Mouse (Mus musculus): ENCODE data around the gene Ccdc142. TPM values are rescaled to one million over a fixed set of nuclear protein-coding genes. Genes with fewer than 3 reads are reported as not detected.

Ccdc142 gene
- 2.4 and 2.8 TPM in 2 replicates for polyA plus RNA-seq (2015; fragmentation: Nextera tagmentation; extraction: Ambion mirVana)

DNA sequence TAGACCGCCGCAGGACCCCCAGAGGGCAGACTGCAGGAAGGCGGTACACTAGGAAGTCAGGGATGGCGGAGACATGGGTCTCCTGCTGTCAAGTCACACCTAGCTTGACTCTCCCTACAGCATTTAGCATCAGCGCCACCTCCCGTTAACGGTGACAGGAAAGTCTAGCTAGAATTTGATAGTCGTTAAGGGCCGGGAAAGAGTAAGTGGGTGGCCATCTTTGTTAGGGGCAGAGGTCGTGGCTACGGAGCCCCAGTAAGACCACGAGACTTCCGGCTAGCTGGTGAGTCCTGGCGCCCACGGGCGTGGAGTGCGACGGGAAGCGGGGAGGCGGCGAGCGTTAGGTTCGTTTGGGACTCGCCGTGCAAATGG is at the start of gene Ccdc142, which contains the start of gene Gm42688:
Gene Ccdc142 (plus strand): TSS at position 286 of the 372 bp plus-strand sequence.
Gene Gm42688 (plus strand): TSS at position 302 of the 372 bp plus-strand sequence.
- DNase-seq (ENCODE audit: low spot score) = peak; percentile 92

DNA sequence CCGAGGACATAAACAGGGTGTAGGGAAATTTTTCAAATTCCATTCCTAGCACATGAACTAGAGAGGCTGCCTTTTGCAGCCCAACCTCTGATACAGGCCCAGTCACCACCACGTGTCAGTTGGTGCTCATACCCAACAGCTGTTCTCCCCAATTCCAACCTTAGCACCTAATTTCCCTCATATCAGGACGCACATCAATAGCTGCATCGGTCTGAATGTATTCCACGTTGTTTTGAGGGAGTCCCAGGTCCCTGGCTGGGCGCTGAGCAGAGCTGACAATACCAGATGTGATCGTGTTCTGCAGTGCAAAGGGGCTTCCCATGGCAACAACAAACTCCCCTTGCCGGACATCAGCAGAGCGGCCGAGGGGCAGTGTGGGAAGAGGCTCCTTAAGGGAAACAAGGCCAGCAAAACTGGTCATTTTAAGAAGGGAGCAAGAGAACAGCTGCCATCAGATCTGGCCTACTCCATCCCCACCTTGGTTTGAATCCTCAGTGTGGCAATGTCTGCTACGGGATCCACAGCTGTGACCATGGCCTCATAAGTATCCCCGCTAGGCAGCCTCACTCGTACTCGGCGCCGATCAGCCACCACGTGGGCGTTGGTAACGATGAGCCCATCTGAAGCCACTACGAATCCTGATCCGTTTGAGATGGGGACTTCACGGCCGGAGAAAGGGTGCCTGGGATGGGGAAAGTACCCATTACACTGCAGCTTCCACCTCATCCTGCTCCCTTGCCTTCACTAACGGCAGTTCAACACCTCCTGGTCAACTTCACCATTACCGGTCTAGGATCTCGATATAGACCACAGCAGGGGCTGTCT is 48.1 kb upstream of the Ccdc142 start:
- peak; percentile 31 for DNase-seq (ENCODE audit: low spot score)

- DNase-seq (ENCODE audit: low spot score) = peak; percentile 99
Measured at GRCm38 (mm10) chr6:83054074-83054851, 47.1 kb upstream of the Ccdc142 start, which contains the start of gene Aup1. Gene Aup1 (plus strand): TSS chr6:83054521.

DNA sequence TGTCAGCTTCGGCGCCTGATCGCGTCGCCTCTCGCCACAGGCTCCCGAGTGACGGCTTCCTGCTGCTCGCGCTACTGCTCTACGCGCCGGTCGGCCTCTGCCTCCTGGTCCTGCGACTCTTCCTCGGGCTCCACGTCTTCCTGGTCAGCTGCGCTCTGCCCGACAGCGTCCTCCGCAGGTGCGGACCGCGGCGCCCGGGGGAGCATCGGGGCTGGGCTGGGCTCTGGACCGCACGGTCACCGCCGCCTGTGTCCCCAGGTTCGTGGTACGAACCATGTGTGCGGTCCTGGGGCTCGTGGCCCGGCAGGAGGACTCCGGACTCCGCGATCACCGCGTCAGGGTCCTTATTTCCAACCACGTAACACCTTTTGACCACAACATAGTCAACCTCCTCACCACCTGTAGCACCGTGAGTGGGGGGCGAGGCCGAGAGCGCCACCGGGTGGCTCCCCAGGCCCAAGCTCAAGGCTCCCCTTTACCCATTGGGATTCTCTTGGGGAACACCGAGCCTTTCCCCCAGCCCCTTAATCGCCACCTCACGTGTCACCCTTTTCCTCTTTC is 46.5 kb upstream of the Ccdc142 start, which contains the start of gene Htra2:
Gene Htra2 (minus strand): TSS at position 403 of the 561 bp plus-strand sequence.
- DNase-seq (ENCODE audit: low spot score) = peak; percentile 46

DNA sequence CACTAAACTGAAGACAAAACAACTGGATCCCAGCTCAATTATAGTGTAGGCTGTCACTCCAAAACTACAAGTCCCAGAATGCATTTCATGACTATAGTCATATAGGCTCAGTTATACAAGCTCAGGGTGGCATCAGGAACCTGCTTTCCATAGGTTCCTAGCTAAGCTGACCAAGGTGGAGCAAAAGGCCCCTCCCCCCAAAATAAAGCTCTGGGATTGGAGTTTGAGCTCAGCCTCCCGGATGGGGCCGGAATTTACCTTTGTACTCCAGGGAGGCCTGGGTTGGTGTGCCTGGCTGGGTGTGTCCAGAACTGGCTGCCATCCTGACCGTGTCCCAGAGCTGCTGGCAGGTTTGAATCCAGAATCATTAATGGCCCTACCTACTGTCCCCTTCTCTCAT is 43.6 kb upstream of the Ccdc142 start, which contains the start of gene Dqx1:
Gene Dqx1 (plus strand): TSS at position 55 of the 400 bp plus-strand sequence.
- no peak for DNase-seq (ENCODE audit: low spot score)

DNA sequence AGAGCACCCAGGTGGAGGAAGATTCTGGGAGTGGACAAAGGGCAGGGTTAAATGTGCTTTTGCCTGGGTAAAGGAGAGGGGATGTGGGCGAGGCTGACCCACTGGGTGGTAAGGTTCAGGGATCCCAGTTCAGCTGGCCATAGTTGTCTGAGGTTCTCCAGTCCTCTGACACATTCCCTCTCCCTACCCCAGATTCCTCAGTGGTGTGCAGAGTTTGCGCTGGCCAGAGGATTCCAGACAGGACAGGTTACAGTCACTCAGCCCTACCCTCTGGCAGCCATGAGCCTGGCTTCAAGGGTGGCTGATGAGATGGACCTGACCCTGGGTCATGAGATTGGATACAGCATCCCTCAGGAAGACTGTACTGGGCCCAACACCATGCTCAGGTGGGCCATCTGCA is 42.7 kb upstream of the Ccdc142 start:
- no peak for DNase-seq (ENCODE audit: low spot score)

- DNase-seq (ENCODE audit: low spot score) = peak; percentile 36
Measured at GRCm38 (mm10) chr6:83065995-83066394, 35.4 kb upstream of the Ccdc142 start.

DNA sequence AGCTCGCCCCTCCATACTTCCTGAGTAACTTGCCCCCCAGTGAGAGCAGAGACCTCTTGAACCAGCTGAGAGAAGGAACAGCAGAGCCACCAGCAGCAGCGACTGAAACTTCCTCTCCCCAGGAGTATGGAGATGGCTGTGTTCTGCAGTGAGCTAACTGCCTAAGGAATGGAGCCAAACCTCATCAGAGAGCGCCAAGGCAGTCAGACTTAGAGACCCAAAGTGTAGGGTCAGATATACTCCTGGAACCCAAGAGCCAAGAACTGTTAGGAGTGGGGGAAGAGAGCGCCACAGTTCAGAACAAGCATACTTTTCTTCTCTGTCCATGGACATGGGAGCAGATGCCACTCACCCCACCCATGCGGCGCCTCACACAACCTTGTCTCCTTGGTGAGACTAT is 35.0 kb upstream of the Ccdc142 start:
- no peak for DNase-seq (ENCODE audit: low spot score)

GRCm38 (mm10) chr6:83068221-83068620 is 33.2 kb upstream of the Ccdc142 start:
- no peak for DNase-seq (ENCODE audit: low spot score)

DNA sequence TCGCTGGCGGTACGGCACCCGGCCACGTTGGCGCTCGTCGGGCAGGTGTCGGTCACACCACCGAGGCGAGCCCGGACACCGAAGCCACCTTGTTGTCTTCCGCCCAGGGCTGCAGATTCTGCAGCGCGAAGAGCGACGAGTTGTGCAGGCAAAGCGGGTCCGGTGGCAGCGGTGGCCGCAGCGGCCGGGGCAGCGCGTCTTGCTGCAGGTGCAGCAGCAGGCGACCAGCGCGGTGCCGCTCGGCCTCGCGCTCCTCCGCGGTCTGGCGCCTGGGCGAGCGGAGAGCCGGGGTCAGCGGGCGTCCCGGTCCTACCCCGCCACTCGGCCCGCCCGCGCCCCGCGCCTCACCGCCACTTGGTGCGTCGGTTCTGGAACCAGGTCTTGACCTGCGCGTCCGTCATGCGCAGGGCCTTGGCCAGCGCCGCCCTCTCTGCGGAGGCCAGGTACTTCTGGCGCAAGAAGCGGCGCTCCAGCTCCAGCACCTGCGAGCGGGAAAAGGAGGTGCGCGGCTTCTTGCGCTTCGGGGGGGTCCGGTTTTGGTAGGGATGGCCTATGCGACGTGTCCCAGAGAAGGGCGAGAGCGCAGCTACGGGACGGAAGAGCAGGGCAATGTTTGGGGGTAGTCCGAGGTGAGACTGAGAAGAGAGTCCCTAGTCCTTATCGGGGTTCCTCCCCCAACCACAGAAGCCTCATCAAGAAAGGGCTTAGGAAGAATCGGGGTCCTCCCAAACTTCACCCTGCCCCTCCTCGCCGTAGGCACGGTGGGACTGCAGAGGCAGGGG is 32.5 kb upstream of the Ccdc142 start:
- DNase-seq (ENCODE audit: low spot score) = no peak

- DNase-seq (ENCODE audit: low spot score) = no peak
Measured at GRCm38 (mm10) chr6:83069488-83070246, 31.7 kb upstream of the Ccdc142 start.

DNA sequence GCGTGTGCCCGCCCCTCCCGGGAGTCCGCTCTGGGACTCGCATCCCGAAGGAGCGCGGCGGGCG is 31.3 kb upstream of the Ccdc142 start, which contains the start of gene Tlx2:
Gene Tlx2 (minus strand): TSS at position 47 of the 64 bp plus-strand sequence.
- DNase-seq (ENCODE audit: low spot score) = no peak

DNA sequence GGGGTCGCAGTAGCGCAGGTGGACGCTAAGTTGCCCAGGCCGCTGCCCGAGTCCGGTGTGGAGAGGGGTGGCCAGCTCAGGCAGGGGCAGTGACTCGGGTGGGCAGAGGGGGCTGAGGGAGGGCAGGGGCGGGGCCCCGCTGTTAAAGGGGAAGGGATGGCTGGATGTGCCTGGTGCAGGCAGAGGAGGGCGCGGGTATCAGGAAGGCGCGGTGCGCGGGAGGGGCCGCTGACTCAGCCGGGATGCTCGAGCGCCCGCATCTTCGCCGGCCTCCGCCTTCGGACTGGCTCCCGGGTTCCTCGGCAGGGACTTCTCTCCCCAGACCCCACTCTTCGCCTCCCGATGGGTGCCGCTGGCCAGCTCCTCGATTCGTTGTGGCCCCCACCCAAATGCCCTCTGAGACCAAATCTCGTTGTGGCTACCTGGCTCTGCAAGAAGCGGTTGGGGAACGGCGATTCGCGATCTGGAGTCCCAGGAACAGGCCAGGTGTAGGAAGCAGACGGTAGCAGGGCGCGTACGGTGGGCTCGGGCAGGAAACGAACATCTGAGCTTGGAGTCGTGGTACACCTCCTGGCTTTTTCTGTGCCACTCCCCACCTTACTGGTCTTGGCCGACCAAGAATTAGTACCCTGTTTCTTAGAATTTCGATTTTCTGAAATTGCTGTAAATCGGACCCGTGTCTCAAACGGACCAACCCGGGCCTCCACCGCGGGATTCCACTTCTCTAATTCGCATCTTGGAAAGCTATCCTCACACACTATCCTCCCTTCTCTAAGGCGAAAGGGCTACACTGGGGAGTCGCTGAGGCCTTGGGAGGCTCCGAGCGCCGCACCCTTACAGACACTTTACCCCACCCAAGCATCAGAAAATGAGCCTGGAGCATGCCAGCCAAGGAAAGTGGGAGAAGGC is 30.8 kb upstream of the Ccdc142 start:
- peak; percentile 40 for DNase-seq (ENCODE audit: low spot score)

DNA sequence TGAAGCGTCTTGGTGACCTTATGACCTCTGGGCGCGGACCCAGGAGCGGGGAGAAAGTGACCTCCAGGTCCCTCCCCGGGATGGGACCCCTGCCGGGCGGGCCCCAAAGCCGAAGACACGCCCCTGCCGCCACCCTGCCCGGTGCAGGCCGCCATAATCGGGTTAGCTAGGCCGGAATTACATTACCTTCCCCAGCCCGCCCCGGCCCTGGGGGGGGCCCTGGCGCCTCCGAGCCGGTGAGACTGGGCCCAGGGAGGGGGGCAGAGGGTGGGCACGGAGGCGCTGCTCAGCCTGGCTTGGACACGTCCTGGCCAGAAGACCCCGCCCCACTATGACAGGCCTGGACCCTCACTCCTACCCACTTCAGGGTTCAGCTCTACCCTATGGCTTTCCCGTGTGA is 30.2 kb upstream of the Ccdc142 start:
- DNase-seq (ENCODE audit: low spot score) = no peak

DNA sequence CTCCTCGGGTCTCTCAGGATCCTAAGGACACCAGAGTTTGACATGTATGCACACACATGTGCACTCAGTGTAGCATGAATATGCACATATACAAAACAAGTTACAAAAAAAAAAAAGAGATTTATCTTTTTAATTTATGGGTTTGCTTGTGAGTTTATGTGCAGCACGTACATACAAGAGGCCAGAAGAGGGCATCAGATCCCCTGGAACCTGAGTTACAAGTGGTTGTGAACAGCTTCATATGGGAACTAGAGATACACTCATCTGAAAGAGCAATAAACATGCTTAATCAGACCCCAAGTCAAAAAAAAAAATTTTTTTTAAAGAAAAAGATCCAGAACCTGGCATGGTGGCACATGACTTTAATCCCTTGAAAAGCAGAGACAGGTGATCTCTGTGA is 26.4 kb upstream of the Ccdc142 start:
- DNase-seq (ENCODE audit: low spot score) = peak; percentile 49

- DNase-seq (ENCODE audit: low spot score) = no peak
Measured at GRCm38 (mm10) chr6:83077630-83078323, 23.6 kb upstream of the Ccdc142 start, which contains the start of gene Pcgf1. Gene Pcgf1 (plus strand): TSS chr6:83077869.

DNA sequence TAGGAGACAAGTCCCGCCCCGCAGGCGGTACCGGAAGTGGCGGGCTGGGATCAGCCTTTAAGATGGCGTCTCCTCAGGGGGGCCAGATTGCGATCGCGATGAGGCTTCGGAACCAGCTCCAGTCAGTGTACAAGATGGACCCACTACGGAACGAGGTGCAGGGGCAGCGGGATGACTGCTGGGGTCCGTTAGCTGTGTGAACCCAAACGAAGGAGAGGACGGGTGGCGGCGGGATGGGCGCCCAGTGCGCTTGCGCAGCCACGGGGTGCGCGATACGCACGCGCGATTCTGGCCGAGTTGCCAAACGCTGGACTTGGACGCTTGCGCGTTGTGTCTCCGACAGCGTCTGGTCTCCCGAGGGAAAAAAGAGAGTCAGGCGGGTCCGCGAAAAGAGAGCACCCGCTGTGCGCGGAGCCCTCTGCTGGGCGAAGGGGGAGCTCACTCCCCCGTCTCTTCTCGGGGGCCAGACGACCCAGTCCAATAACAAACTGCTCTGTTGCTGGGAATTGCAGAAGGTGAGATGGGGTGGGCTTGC is 23.0 kb upstream of the Ccdc142 start:
- peak; percentile 99 for DNase-seq (ENCODE audit: low spot score)

DNA sequence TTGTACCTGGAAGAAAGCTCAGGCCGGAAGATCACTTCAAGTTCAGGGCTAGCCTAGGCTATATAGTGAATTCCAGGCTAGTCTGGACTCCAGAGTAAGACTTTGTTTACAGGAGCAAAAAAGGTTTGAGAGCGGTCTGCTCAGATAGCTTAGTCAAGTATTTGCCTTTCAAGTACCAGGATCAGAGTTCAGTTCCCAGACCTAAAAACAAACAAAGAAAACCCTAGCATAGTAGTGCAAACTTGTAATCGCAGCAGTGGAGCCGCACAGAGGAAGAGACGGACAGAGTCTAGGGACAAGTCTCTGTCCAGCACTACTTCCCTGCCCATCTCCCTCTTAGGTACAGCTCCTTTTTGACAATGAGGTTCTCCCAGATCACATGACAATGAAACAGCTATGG is 21.2 kb upstream of the Ccdc142 start:
- no peak for DNase-seq (ENCODE audit: low spot score)

DNA sequence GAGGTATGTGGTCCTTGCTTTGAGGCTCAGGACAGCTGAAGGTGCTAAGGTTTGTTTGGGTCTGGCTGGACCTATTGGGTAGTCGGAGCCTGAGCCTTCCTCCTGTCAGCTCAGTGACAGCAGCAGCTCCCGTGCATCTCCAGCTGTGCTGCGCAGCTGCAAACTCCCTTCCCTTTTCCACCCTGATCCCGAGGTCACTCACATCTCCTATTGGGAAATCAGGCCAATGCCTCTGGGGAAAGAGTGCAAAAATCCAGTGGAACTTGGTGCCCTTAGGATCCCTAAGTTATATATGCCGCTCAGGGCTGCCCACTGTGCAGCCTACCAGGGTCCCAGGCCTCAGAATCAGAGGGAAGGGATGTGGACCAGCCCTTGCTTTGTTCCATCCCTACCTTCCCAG is 17.9 kb upstream of the Ccdc142 start:
- no peak for DNase-seq (ENCODE audit: low spot score)
